Mouse (Mus musculus) midbrain, embryonic 11.5 days (tissue): ENCODE measurements around the gene Ppp1r12b. TPM values are rescaled to one million over a fixed set of nuclear protein-coding genes. Genes with fewer than 3 reads are reported as not detected.

Experiments used
- ATAC-seq: fragments of 200-750 bp; cut with Nextera tagmentation; 2 replicates; pipeline ENCODE4 v1.8.0; 2017; ENCODE audit warnings: moderate TSS enrichment, moderate library complexity; ENCODE audit not compliant: low FRiP score
- DNase-seq: peaks from one replicate; pipeline ENCODE4 v3.0.0; 2015; ENCODE audit warnings: low spot score; ENCODE audit errors: missing footprints
- H3K27ac ChIP-seq: fragments of 300-500 bp; sonication (generic); 2 replicates; pipeline ENCODE4 v1.5.1; 2014; ENCODE audit warnings: low read depth, low read length
- H3K27me3 ChIP-seq: fragments of 300-500 bp; sonication (generic); 2 replicates; pipeline ENCODE4 v1.6.1; 2014; ENCODE audit warnings: mild to moderate bottlenecking, low read length, moderate library complexity, mixed read lengths; ENCODE audit not compliant: control insufficient read depth, insufficient read depth
- H3K36me3 ChIP-seq: fragments of 300-500 bp; sonication (generic); 2 replicates; pipeline ENCODE4 v1.6.1; 2014; ENCODE audit warnings: mild to moderate bottlenecking, low read length, moderate library complexity, mixed read lengths; ENCODE audit not compliant: control insufficient read depth, insufficient read depth
- H3K4me1 ChIP-seq: fragments of 300-500 bp; sonication (generic); 2 replicates; pipeline ENCODE4 v1.6.1; 2014; ENCODE audit warnings: low read length; ENCODE audit not compliant: control insufficient read depth, insufficient read depth
- H3K4me2 ChIP-seq: fragments of 300-500 bp; sonication (generic); 2 replicates; pipeline ENCODE4 v1.6.1; 2014; ENCODE audit warnings: mild to moderate bottlenecking, moderate library complexity
- H3K4me3 ChIP-seq: fragments of 300-500 bp; sonication (generic); 2 replicates; pipeline ENCODE4 v1.5.1; 2014; ENCODE audit warnings: low read depth, low read length
- H3K9ac ChIP-seq: fragments of 300-500 bp; sonication (generic); 2 replicates; pipeline ENCODE4 v1.6.1; 2014; ENCODE audit warnings: low read length
- H3K9me3 ChIP-seq: fragments of 300-500 bp; sonication (generic); 2 replicates; pipeline ENCODE4 v1.6.1; 2016; ENCODE audit warnings: low read length; ENCODE audit not compliant: control insufficient read depth
- WGBS: fragments of 180-500 bp; shearing (Covaris S2); extraction: QIAGEN DNeasy Blood & Tissue Kit; methylation state at CpG from one replicate; pipeline ENCODE4 v1.1.7; 2014; 5-methylcytosine and 5-hydroxymethylcytosine counted together
- polyA plus RNA-seq: library from polyadenylated mRNA; unstranded; fragments of >200 nt; fragmentation: Nextera tagmentation; extraction: Ambion mirVana; gene quantifications from 2 replicates; pipeline ENCODE4 v1.2.1, GENCODE M21; 2014

The Ppp1r12b gene
- polyA plus RNA-seq, 1 experiment from 2014 or later, result 7.5 TPM

DNA sequence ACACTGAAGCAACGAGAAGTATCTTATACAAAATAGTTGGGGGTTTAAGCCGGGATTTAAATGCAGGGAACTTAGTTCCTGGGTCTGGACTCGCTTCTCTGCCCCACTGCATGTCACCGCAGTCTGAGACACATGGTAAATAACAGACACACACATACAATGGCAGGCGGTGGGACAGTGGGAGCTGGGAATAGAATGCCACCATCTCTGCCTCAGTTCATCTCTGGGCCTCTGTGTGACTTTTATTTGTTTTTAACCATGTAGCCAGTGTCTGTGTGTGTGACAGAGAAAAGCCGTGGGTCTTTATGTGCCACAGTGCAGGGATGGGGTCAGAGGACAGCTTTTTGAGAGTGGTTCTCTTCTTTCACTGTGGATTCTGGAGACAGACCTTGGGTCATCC lies 130.8 kb downstream of the Ppp1r12b start:
- Histone ChIP-seq H3K27ac (no peak overlapping the region), H3K36me3 (no peaks in the 10 kb centered on the region), H3K4me1 (peaks cover 5% of the 10 kb centered on the region; the same call in 1 of the 2 replicates), H3K9me3 (no peaks in the 10 kb centered on the region), H3K4me2 (no peak overlapping the region), H3K27me3 (no peaks in the 10 kb centered on the region), H3K9ac (no peak overlapping the region), H3K4me3 (no peak overlapping the region)
- DNase-seq (no peak), ATAC-seq (no peak)
- WGBS, result 64% methylated on average over 6 of the region's 6 CpGs

DNA sequence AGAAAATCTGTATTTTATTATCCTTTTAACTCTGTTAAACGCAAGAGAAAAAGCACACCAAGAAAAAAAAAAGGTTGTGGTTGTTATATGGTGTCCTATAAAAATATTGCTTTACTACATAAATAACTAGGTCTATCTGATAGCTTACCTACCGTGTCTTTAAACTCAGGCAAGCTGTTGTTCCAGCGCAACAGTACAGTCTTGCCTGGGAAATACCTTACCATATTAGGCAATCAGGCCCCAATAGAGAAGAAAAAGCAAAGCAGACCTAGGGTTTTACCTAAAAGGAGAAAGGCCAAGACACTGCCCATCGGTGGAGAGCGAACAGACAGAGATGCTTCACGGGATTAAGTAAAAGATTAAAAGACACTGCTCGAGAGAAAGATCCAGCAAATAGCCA lies 131.9 kb downstream of the Ppp1r12b start:
- Histone ChIP-seq H3K36me3 (no peaks in the 10 kb centered on the region), H3K27ac (no peak overlapping the region), H3K9ac (no peak overlapping the region), H3K9me3 (no peaks in the 10 kb centered on the region), H3K4me3 (no peak overlapping the region), H3K4me1 (peaks cover 5% of the 10 kb centered on the region; the same call in 1 of the 2 replicates), H3K27me3 (no peaks in the 10 kb centered on the region), H3K4me2 (no peak overlapping the region)
- no peak for ATAC-seq
- 35% methylated on average over 7 of the region's 7 CpGs for WGBS
- DNase-seq, result no peak

GRCm38 (mm10) chr1:134823323-134823722 lies 132.4 kb downstream of the Ppp1r12b start:
- H3K4me3 ChIP-seq, result no peak overlapping the region
- peaks cover 5% of the 10 kb centered on the region; the same call in 1 of the 2 replicates for H3K4me1 ChIP-seq
- no peaks in the 10 kb centered on the region for H3K27me3 ChIP-seq
- H3K9me3 ChIP-seq, result no peaks in the 10 kb centered on the region
- no peaks in the 10 kb centered on the region for H3K36me3 ChIP-seq
- no peak overlapping the region for H3K27ac ChIP-seq
- WGBS, result 85% methylated on average over 8 of the region's 8 CpGs
- no peak overlapping the region for H3K4me2 ChIP-seq
- ATAC-seq, result no peak
- no peak overlapping the region for H3K9ac ChIP-seq
- DNase-seq, result no peak

DNA sequence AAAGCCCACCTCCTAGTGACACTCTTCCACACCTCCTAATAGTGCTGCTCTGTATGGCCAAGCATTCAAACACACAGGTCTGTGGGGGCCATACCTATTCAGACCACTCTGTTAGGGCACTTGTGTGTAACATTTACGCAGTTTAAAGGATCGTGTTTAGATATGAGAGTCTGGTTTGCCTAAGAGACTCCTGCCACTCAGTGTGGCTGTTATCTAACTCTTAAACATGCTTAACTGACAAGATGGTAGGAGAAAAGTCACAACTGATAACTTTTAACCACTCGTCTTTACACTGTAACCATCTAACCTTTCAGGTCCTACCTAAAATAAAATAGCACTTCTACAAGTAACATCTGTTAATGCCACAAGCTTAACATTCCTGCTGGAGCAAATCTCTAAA lies 134.9 kb downstream of the Ppp1r12b start:
- H3K4me3 ChIP-seq, result no peak overlapping the region
- DNase-seq, result no peak
- WGBS, result 87% methylated on average over 3 of the region's 3 CpGs
- H3K36me3 ChIP-seq, result no peaks in the 10 kb centered on the region
- H3K27me3 ChIP-seq, result no peaks in the 10 kb centered on the region
- peaks cover 5% of the 10 kb centered on the region; the same call in 1 of the 2 replicates for H3K4me1 ChIP-seq
- no peak overlapping the region for H3K27ac ChIP-seq
- ATAC-seq, result no peak
- H3K9ac ChIP-seq, result no peak overlapping the region
- no peak overlapping the region for H3K4me2 ChIP-seq
- H3K9me3 ChIP-seq, result no peaks in the 10 kb centered on the region

DNA sequence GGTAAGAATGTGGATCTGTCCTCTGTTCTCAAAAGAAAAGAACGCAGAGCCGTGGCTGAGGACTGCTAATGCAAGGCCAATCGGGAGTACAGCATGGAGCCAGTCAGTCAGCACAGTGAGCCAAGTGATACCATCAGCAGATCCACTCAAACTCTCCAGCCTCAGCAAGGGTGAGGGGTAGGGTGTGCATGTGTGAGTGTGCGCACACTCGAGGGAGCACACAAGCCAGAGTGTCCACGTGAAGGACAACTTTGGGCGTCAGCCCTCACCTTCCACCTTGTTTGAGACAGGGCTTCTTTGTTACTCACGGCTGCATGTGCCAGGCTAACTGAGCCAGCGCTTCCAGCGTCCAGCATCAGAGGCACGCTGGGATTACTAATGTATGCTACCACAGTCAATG lies 136.5 kb downstream of the Ppp1r12b start:
- Histone ChIP-seq H3K9me3 (no peaks in the 10 kb centered on the region), H3K9ac (no peak overlapping the region), H3K4me3 (no peak overlapping the region), H3K36me3 (no peaks in the 10 kb centered on the region), H3K4me2 (no peak overlapping the region), H3K27ac (no peak overlapping the region), H3K4me1 (0 out of 2 replicates have a peak, but pooled peaks cover 2% of the 10 kb centered on the region), H3K27me3 (no peaks in the 10 kb centered on the region)
- WGBS, result 90% methylated on average over 11 of the region's 11 CpGs
- no peak for DNase-seq
- no peak for ATAC-seq

DNA sequence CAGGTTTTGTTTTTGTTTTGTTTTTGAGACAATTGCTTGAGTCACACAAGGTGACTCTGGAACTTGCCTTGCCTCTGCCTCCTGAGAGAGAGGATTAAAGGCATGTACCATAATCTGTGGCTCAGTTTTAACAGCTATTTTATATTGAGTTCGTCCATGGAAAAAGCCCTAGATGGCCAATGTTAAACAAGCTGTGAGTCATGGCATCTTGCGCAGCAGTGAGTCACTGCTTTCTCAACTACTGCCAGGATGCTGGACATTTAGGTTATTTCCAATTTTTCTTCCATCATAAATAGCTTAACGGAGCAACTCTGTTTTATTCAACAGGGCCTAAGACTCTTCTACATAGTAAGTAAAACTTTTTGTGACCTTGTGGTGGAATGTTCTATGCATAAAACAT lies 137.0 kb downstream of the Ppp1r12b start:
- Histone ChIP-seq H3K9me3 (no peaks in the 10 kb centered on the region), H3K4me3 (no peak overlapping the region), H3K4me2 (no peak overlapping the region), H3K9ac (no peak overlapping the region), H3K27me3 (no peaks in the 10 kb centered on the region), H3K36me3 (no peaks in the 10 kb centered on the region), H3K27ac (no peak overlapping the region), H3K4me1 (0 out of 2 replicates have a peak, but pooled peaks cover 2% of the 10 kb centered on the region)
- WGBS, result 99% methylated on average over 3 of the region's 3 CpGs
- no peak for ATAC-seq
- DNase-seq, result no peak

GRCm38 (mm10) chr1:134817916-134818595 lies 137.7 kb downstream of the Ppp1r12b start:
- Histone ChIP-seq H3K36me3 (no peaks in the 10 kb centered on the region), H3K4me2 (no peak overlapping the region), H3K9me3 (no peaks in the 10 kb centered on the region), H3K27me3 (no peaks in the 10 kb centered on the region), H3K27ac (no peak overlapping the region), H3K4me3 (no peak overlapping the region), H3K4me1 (no peaks in the 10 kb centered on the region), H3K9ac (no peak overlapping the region)
- WGBS, result 91% methylated on average over 6 of the region's 6 CpGs
- ATAC-seq (no peak), DNase-seq (no peak)

- no peaks in the 10 kb centered on the region for H3K4me1 ChIP-seq
- DNase-seq (no peak), ATAC-seq (no peak)
- no peak overlapping the region for H3K4me3 ChIP-seq
- H3K27ac ChIP-seq, result no peak overlapping the region
- no peaks in the 10 kb centered on the region for H3K36me3 ChIP-seq
- H3K27me3 ChIP-seq, result no peaks in the 10 kb centered on the region
- no peak overlapping the region for H3K4me2 ChIP-seq
- WGBS, result 87% methylated on average over 1 of the region's 1 CpGs
- no peaks in the 10 kb centered on the region for H3K9me3 ChIP-seq
- no peak overlapping the region for H3K9ac ChIP-seq
Measured at GRCm38 (mm10) chr1:134817120-134817519, 138.6 kb downstream of the Ppp1r12b start.

DNA sequence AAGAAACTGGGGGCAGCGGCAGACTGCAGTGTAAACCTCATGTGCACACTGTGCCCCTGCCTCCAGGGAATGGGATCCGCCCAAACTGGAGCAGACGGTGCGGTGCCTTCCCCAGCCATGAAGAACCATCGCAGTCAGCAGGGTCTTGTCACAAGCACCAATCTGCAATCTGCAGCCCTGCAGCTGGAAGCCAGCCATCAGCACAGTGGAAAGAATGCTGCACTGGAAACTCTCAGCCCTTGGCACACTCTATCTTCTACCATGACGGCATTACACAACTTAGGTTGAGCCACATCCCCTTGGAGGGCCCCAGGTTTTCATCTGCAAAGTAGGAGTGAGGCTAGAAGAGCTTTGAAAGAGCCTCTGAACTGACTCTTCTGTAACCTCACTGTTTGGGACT lies 139.1 kb downstream of the Ppp1r12b start:
- no peaks in the 10 kb centered on the region for H3K4me1 ChIP-seq
- no peak overlapping the region for H3K4me2 ChIP-seq
- ATAC-seq, result no peak
- DNase-seq, result no peak
- no peak overlapping the region for H3K27ac ChIP-seq
- no peaks in the 10 kb centered on the region for H3K9me3 ChIP-seq
- 83% methylated on average over 6 of the region's 6 CpGs for WGBS
- H3K9ac ChIP-seq, result no peak overlapping the region
- H3K36me3 ChIP-seq, result no peaks in the 10 kb centered on the region
- no peak overlapping the region for H3K4me3 ChIP-seq
- H3K27me3 ChIP-seq, result no peaks in the 10 kb centered on the region
